Mouse (Mus musculus) lung, adult 2 months (tissue): ENCODE measurements at regions not wholly inside any gene's neighbourhood (a gene's known extent, or its start where the extent isn't known, plus 50 kb on each side); places are given as distances from the start of the nearest gene placed in this dataset.

ENCODE experiments used
- CTCF ChIP-seq: fragments of 200-500 bp; IDR thresholded peaks from 2 replicates; pipeline ENCODE4 v1.5.1; 2011; ENCODE audit warnings: mild to moderate bottlenecking, low read length, control low read depth; ENCODE audit not compliant: insufficient read depth
- POLR2A ChIP-seq: fragments of 200-500 bp; IDR thresholded peaks from 2 replicates; pipeline ENCODE4 v1.6.1; 2011; ENCODE audit warnings: low read depth, mild to moderate bottlenecking, control low read depth, low read length, borderline replicate concordance; ENCODE audit errors: extremely low read depth

GRCm38 (mm10) chr1:184492115-184492514 lies 240.3 kb downstream of the Hlx start:
- TF ChIP-seq CTCF (no peak), POLR2A (no peak)
